Mouse (Mus musculus): ENCODE measurements around the gene Plxnc1. TPM values are rescaled to one million over a fixed set of nuclear protein-coding genes. Genes with fewer than 3 reads are reported as not detected.

Plxnc1 gene
- polyA plus RNA-seq, 1 experiment = 0.05 TPM

GRCm38 (mm10) chr10:94895876-94896275, 48.8 kb downstream of the Plxnc1 start:
- Histone ChIP-seq H3K79me3 (ENCODE audit: low read depth) (no peaks in the 10 kb centered on the region), H3ac (ENCODE audit: control insufficient read depth, insufficient read length, low read depth) (no peak overlapping the region), H3K4me3 (ENCODE audit: insufficient read depth, poor library complexity, severe bottlenecking) (no peak overlapping the region), H3K79me2 (ENCODE audit: control insufficient read depth, insufficient read depth) (no peaks in the 10 kb centered on the region), H3K36me3 (ENCODE audit: control insufficient read depth, insufficient read depth) (no peaks in the 10 kb centered on the region), H3K27me3 (ENCODE audit: control insufficient read depth, insufficient read depth, insufficient read length) (peaks cover 9% of the 10 kb centered on the region)
- TF ChIP-seq CEBPB (IDR thresholded peaks at IDR 0.05; ENCODE audit: low read depth) (no peak), MYOD1 (IDR thresholded peaks at IDR 0.05; ENCODE audit: control insufficient read depth, insufficient read length, low read depth) (no peak), MAX (IDR thresholded peaks at IDR 0.05) (no peak), FOSL1 (IDR thresholded peaks at IDR 0.05; ENCODE audit: insufficient read depth, low read length, poor library complexity, severe bottlenecking) (no peak), MYOG (IDR thresholded peaks at IDR 0.05; ENCODE audit: control insufficient read depth, extremely low read depth, insufficient read length) (no peak), USF1 (IDR thresholded peaks at IDR 0.05; ENCODE audit: low read depth) (no peak), CTCF (IDR thresholded peaks at IDR 0.05; ENCODE audit: control insufficient read depth, insufficient read depth, insufficient read length) (no peak)

DNA sequence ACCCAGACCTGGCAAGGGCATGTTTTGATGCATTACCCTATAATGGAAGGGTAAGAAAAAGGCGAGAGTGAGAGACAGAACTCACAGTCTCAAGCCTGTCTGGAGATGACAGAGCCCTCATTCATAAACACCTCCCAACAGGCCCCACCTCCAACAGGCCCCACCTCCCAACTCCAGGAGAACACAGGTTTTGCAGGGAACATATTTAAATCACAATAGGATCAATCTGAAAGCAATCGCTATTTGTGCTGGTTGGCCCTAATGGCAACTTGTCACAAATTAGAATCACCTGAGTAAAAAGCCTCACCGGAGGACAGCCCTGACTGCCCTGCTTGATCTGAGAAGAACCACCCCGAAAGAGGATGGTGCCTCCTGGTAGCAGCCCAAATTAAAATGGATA, 54.9 kb downstream of the Plxnc1 start:
- TF ChIP-seq CEBPB (IDR thresholded peaks at IDR 0.05; ENCODE audit: low read depth) (no peak), MYOG (IDR thresholded peaks at IDR 0.05; ENCODE audit: control insufficient read depth, extremely low read depth, insufficient read length) (no peak), USF1 (IDR thresholded peaks at IDR 0.05; ENCODE audit: low read depth) (no peak), MYOD1 (IDR thresholded peaks at IDR 0.05; ENCODE audit: control insufficient read depth, insufficient read length, low read depth) (no peak), FOSL1 (IDR thresholded peaks at IDR 0.05; ENCODE audit: insufficient read depth, low read length, poor library complexity, severe bottlenecking) (no peak), MAX (IDR thresholded peaks at IDR 0.05) (no peak), CTCF (IDR thresholded peaks at IDR 0.05; ENCODE audit: control insufficient read depth, insufficient read depth, insufficient read length) (no peak)
- no peak overlapping the region for H3K4me3 ChIP-seq (ENCODE audit: insufficient read depth, poor library complexity, severe bottlenecking)
- H3K79me2 ChIP-seq (ENCODE audit: control insufficient read depth, insufficient read depth) = no peaks in the 10 kb centered on the region
- H3ac ChIP-seq (ENCODE audit: control insufficient read depth, insufficient read length, low read depth) = no peak overlapping the region
- H3K79me3 ChIP-seq (ENCODE audit: low read depth) = no peaks in the 10 kb centered on the region
- H3K36me3 ChIP-seq (ENCODE audit: control insufficient read depth, insufficient read depth) = no peaks in the 10 kb centered on the region
- no peaks in the 10 kb centered on the region for H3K27me3 ChIP-seq (ENCODE audit: control insufficient read depth, insufficient read depth, insufficient read length)

DNA sequence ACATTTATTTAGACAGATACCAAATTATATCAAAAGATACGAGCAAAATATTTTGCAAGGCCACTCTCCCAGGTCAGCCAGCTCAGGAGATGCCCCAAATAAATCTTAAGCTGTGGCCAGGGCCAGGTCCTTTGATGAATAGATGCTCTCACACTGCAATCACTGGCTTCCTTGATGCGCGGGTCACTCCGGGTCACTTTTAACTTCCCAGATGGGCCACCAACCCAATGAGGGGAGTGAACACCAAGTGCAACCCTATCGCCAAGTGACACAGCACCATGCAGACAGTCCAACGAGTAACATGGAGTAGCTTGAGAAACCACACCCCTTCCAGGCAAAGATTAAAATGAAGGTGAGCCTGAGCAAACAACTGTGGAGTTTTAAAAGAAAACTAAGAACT, 61.4 kb downstream of the Plxnc1 start:
- Histone ChIP-seq H3K27me3 (ENCODE audit: control insufficient read depth, insufficient read depth, insufficient read length) (peaks cover 3% of the 10 kb centered on the region), H3K79me3 (ENCODE audit: low read depth) (no peaks in the 10 kb centered on the region), H3K4me3 (ENCODE audit: insufficient read depth, poor library complexity, severe bottlenecking) (no peak overlapping the region), H3K36me3 (ENCODE audit: control insufficient read depth, insufficient read depth) (no peaks in the 10 kb centered on the region), H3ac (ENCODE audit: control insufficient read depth, insufficient read length, low read depth) (no peak overlapping the region), H3K79me2 (ENCODE audit: control insufficient read depth, insufficient read depth) (no peaks in the 10 kb centered on the region)
- TF ChIP-seq FOSL1 (IDR thresholded peaks at IDR 0.05; ENCODE audit: insufficient read depth, low read length, poor library complexity, severe bottlenecking) (no peak), MYOD1 (IDR thresholded peaks at IDR 0.05; ENCODE audit: control insufficient read depth, insufficient read length, low read depth) (no peak), MAX (IDR thresholded peaks at IDR 0.05) (no peak), CTCF (IDR thresholded peaks at IDR 0.05; ENCODE audit: control insufficient read depth, insufficient read depth, insufficient read length) (no peak), CEBPB (IDR thresholded peaks at IDR 0.05; ENCODE audit: low read depth) (no peak), MYOG (IDR thresholded peaks at IDR 0.05; ENCODE audit: control insufficient read depth, extremely low read depth, insufficient read length) (no peak), USF1 (IDR thresholded peaks at IDR 0.05; ENCODE audit: low read depth) (no peak)

DNA sequence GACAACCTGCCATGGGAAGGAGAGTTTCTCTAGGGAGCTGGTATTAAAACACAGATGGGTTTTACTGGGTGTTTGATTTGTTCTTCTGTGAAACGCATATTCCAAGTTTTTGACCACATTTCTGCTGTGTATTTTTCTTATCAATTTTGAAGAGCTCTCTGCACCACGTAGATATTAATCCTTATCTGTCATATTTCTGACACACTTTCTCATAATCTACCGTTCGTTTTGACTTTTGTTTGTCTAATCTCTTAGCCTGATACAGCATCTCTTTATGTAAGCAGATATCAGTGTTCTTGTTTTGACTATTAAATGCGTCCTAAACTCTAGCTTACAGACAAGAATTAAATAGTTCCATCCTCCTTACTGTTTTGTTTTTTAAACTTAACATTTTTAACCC, 73.1 kb downstream of the Plxnc1 start:
- Histone ChIP-seq H3K27me3 (ENCODE audit: control insufficient read depth, insufficient read depth, insufficient read length) (peaks cover 7% of the 10 kb centered on the region), H3K79me3 (ENCODE audit: low read depth) (no peaks in the 10 kb centered on the region), H3K79me2 (ENCODE audit: control insufficient read depth, insufficient read depth) (no peaks in the 10 kb centered on the region), H3K4me3 (ENCODE audit: insufficient read depth, poor library complexity, severe bottlenecking) (no peak overlapping the region), H3ac (ENCODE audit: control insufficient read depth, insufficient read length, low read depth) (no peak overlapping the region), H3K36me3 (ENCODE audit: control insufficient read depth, insufficient read depth) (no peaks in the 10 kb centered on the region)
- TF ChIP-seq CEBPB (IDR thresholded peaks at IDR 0.05; ENCODE audit: low read depth) = no peak
- no peak for TF ChIP-seq MYOD1 (IDR thresholded peaks at IDR 0.05; ENCODE audit: control insufficient read depth, insufficient read length, low read depth)

DNA sequence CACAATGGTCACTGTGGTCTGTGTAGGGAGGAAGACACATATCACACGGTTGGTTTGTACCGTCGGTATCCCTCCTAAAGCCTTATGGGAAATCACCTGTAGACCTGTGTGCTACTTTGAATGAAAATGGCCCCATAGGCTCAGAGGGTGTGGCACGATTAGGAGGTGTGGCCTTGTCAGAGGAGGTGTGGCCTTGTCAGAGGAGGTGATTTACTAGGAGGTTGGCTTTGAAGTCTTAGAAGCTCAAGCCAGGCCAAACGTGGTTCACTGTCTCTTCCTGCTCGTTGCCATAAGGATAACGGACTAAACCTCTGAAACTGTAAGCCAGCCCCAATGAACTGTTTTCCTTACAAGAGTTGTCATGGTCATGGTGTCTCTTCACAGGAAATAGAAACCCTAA, 73.5 kb downstream of the Plxnc1 start:
- H3ac ChIP-seq (ENCODE audit: control insufficient read depth, insufficient read length, low read depth) = no peak overlapping the region
- no peak for TF ChIP-seq MYOG (IDR thresholded peaks at IDR 0.05; ENCODE audit: control insufficient read depth, extremely low read depth, insufficient read length)
- no peaks in the 10 kb centered on the region for H3K79me2 ChIP-seq (ENCODE audit: control insufficient read depth, insufficient read depth)
- no peaks in the 10 kb centered on the region for H3K36me3 ChIP-seq (ENCODE audit: control insufficient read depth, insufficient read depth)
- H3K27me3 ChIP-seq (ENCODE audit: control insufficient read depth, insufficient read depth, insufficient read length) = peaks cover 7% of the 10 kb centered on the region
- no peak overlapping the region for H3K4me3 ChIP-seq (ENCODE audit: insufficient read depth, poor library complexity, severe bottlenecking)
- no peaks in the 10 kb centered on the region for H3K79me3 ChIP-seq (ENCODE audit: low read depth)

DNA sequence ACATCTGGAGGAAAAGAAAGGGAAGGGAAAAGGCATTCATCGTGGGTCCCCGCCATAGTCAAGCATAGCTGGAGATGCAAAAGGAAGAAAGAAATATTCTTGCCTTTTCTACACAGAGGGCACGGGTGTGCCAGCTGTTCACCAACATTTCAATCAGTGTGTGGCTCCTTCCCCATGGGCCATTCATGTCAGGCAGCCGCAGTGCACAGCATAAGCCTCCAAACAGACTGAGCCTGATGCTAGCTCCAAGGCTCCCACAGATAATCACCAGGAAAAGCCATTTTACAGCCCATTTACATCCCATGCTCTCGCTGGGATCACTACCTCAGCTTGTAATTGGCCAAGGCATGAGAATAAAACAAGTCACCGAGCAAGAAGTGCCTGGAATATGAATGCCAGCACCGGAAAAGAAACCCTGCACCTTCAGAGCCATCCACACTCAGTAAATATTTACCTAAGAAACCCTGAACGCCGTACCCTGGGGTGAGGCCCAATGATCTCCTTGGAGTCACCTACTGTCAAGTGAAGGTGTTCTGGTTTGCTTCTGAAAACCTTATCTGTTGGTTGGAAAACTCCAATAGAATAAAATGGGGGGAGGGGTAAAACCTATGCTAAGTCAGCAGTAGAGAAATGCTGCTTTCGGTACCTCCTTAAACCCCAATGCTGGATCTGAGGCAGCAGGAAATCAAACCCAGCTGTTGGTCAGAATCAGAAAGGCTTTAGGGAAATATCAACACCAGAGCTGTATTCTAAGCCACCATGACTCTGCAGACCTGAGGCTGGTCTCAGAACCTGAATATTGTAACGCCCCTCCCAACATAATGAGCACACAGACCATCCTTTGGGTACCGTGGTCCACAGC, 77.4 kb downstream of the Plxnc1 start:
- Histone ChIP-seq H3ac (ENCODE audit: control insufficient read depth, insufficient read length, low read depth) (no peak overlapping the region), H3K79me3 (ENCODE audit: low read depth) (no peaks in the 10 kb centered on the region), H3K36me3 (ENCODE audit: control insufficient read depth, insufficient read depth) (no peaks in the 10 kb centered on the region), H3K27me3 (ENCODE audit: control insufficient read depth, insufficient read depth, insufficient read length) (peaks cover 8% of the 10 kb centered on the region), H3K4me3 (ENCODE audit: insufficient read depth, poor library complexity, severe bottlenecking) (no peak overlapping the region), H3K79me2 (ENCODE audit: control insufficient read depth, insufficient read depth) (no peaks in the 10 kb centered on the region)
- TF ChIP-seq CEBPB (IDR thresholded peaks at IDR 0.05; ENCODE audit: low read depth) (no peak), MYOD1 (IDR thresholded peaks at IDR 0.05; ENCODE audit: control insufficient read depth, insufficient read length, low read depth) (no peak), MAX (IDR thresholded peaks at IDR 0.05) (no peak)

All from C2C12 (cell line).